Mouse (Mus musculus): ENCODE measurements at regions not wholly inside any gene's neighbourhood (a gene's known extent, or its start where the extent isn't known, plus 50 kb on each side); places are given as distances from the start of the nearest gene placed in this dataset.

GRCm38 (mm10) chr14:58605529-58605928 lies 535.2 kb downstream of the Fgf9 start:
- no peak for DNase-seq (ENCODE audit: low read depth, low spot score)

GRCm38 (mm10) chr14:58598867-58599266 lies 528.5 kb downstream of the Fgf9 start:
- no peak for DNase-seq (ENCODE audit: low read depth, low spot score)

GRCm38 (mm10) chr14:58597810-58598209 lies 527.5 kb downstream of the Fgf9 start:
- peak; percentile 67 for DNase-seq (ENCODE audit: low read depth, low spot score)

- DNase-seq (ENCODE audit: low read depth, low spot score) = no peak
Observed at GRCm38 (mm10) chr14:58596936-58597335, 526.6 kb downstream of the Fgf9 start.

GRCm38 (mm10) chr14:58581806-58582205 lies 511.5 kb downstream of the Fgf9 start:
- no peak for DNase-seq (ENCODE audit: low read depth, low spot score)

GRCm38 (mm10) chr14:58570021-58570420 lies 499.7 kb downstream of the Fgf9 start:
- DNase-seq (ENCODE audit: low read depth, low spot score) = no peak

GRCm38 (mm10) chr14:58567472-58567871 lies 497.1 kb downstream of the Fgf9 start:
- DNase-seq (ENCODE audit: low read depth, low spot score) = no peak

- DNase-seq (ENCODE audit: low read depth, low spot score) = no peak
Observed at GRCm38 (mm10) chr14:58563082-58563481, 492.7 kb downstream of the Fgf9 start.

- DNase-seq (ENCODE audit: low read depth, low spot score) = peak; percentile 25
Observed at GRCm38 (mm10) chr14:58550785-58551184, 480.4 kb downstream of the Fgf9 start.

- no peak for DNase-seq (ENCODE audit: low read depth, low spot score)
Observed at GRCm38 (mm10) chr14:58545778-58546177, 475.4 kb downstream of the Fgf9 start.

- DNase-seq (ENCODE audit: low read depth, low spot score) = no peak
Observed at GRCm38 (mm10) chr14:58543140-58543767, 472.9 kb downstream of the Fgf9 start.

- DNase-seq (ENCODE audit: low read depth, low spot score) = no peak
Observed at GRCm38 (mm10) chr14:58538135-58538534, 467.8 kb downstream of the Fgf9 start.

- no peak for DNase-seq (ENCODE audit: low read depth, low spot score)
Observed at GRCm38 (mm10) chr14:58520976-58521549, 450.7 kb downstream of the Fgf9 start.

- DNase-seq (ENCODE audit: low read depth, low spot score) = no peak
Observed at GRCm38 (mm10) chr14:58520384-58520783, 450.0 kb downstream of the Fgf9 start.

- DNase-seq (ENCODE audit: low read depth, low spot score) = no peak
Observed at GRCm38 (mm10) chr14:58519086-58519485, 448.7 kb downstream of the Fgf9 start.

- no peak for DNase-seq (ENCODE audit: low read depth, low spot score)
Observed at GRCm38 (mm10) chr14:58516543-58516942, 446.2 kb downstream of the Fgf9 start.

- DNase-seq (ENCODE audit: low read depth, low spot score) = no peak
Observed at GRCm38 (mm10) chr14:58512177-58512576, 441.8 kb downstream of the Fgf9 start.

GRCm38 (mm10) chr14:58511571-58511985 lies 441.2 kb downstream of the Fgf9 start:
- no peak for DNase-seq (ENCODE audit: low read depth, low spot score)

GRCm38 (mm10) chr14:58510790-58511189 lies 440.4 kb downstream of the Fgf9 start:
- peak; percentile 47 for DNase-seq (ENCODE audit: low read depth, low spot score)

- DNase-seq (ENCODE audit: low read depth, low spot score) = no peak
Observed at GRCm38 (mm10) chr14:58509106-58509505, 438.8 kb downstream of the Fgf9 start.

GRCm38 (mm10) chr14:58506490-58506889 lies 436.1 kb downstream of the Fgf9 start:
- DNase-seq (ENCODE audit: low read depth, low spot score) = no peak

GRCm38 (mm10) chr14:58505841-58506240 lies 435.5 kb downstream of the Fgf9 start:
- no peak for DNase-seq (ENCODE audit: low read depth, low spot score)

- DNase-seq (ENCODE audit: low read depth, low spot score) = no peak
Observed at GRCm38 (mm10) chr14:58502890-58503289, 432.5 kb downstream of the Fgf9 start.

GRCm38 (mm10) chr14:58500014-58500413 lies 429.7 kb downstream of the Fgf9 start:
- no peak for DNase-seq (ENCODE audit: low read depth, low spot score)

All from ES-CJ7 (cell line).